ENCODE assay signal across 8 mouse cellular contexts in the genomic region with DNA sequence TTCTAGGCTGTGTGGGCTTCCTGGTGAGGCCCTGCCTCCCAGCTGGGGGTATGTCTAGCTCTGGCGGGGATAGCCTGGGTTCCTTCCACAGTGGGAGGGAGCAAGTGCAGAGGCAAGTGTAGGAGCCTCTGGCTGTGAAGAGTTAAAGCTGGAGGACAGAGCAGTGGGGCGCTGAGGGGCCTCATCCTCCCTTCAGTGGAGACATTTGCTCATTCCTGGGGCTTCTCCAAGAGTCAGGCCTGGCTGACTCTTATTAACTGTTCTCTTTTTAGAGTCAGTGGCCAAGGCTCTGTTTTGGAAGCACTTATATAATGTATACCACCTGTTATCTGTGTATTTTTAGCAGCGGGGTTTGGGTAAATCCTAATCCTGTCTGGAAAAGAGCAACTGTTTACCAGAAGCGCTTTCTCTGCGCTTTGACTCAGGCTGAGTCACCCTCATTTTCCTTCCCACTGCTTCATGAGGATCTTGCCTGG. TPM values are rescaled to one million over a fixed set of nuclear protein-coding genes. Genes with fewer than 3 reads are reported as not detected.
A peak's percentile ranks its signal among the peaks of the same experiment; 100 is the strongest.
DNase-seq lines count a peak whose midpoint lies in the region; ATAC-seq lines count a peak whose summit lies in the region.

No protein-coding gene starts in this region.

- H3K4me3 ChIP-seq in liver, embryonic 12.5 days, result no peak overlapping the region
- H3K4me3 ChIP-seq in embryonic facial prominence, embryonic 13.5 days, result no peak overlapping the region
- H3K4me3 ChIP-seq in limb, embryonic 12.5 days (replicated peaks), result no peak overlapping the region

- no peak for DNase-seq in cerebellum, postnatal 4 days (ENCODE audit: low spot score in 2 of 2)
- DNase-seq in liver, result no peak
- DNase-seq in T-cell, adult 2 months (ENCODE audit: low spot score), result no peak
- no peak for DNase-seq in adrenal gland, adult 18-20 months (ENCODE audit: low spot score in 2 of 2)

- H3K9me3 ChIP-seq in liver, embryonic 12.5 days (replicated peaks), result no peaks in the 10 kb centered on the region
- no peaks in the 10 kb centered on the region for H3K9me3 ChIP-seq in embryonic facial prominence, embryonic 13.5 days
- no peaks in the 10 kb centered on the region for H3K9me3 ChIP-seq in limb, embryonic 12.5 days

- ATAC-seq in cerebellum, adult (ENCODE audit: insufficient number of reproducible peaks, low FRiP score, low TSS enrichment), result peak; percentile 85
- ATAC-seq in liver, embryonic 12.5 days, result no peak
- ATAC-seq in embryonic facial prominence, embryonic 13.5 days (ENCODE audit: insufficient number of reproducible peaks, insufficient read depth, low FRiP score, low TSS enrichment, low read depth), result peak; percentile 56
- ATAC-seq in limb, embryonic 12.5 days (ENCODE audit: insufficient number of reproducible peaks, insufficient read depth, low FRiP score, low TSS enrichment, low read depth), result peak; percentile 42; the same call in 1 of the 2 replicates

- no peaks in the 10 kb centered on the region for H3K36me3 ChIP-seq in liver, embryonic 12.5 days
- H3K36me3 ChIP-seq in embryonic facial prominence, embryonic 13.5 days, result no peaks in the 10 kb centered on the region
- peaks cover 3% of the 10 kb centered on the region; the same call in 1 of the 2 replicates for H3K36me3 ChIP-seq in limb, embryonic 12.5 days

- WGBS in liver, embryonic 12.5 days (ENCODE audit: insufficient replicate concordance), result 55% methylated on average over 5 of the region's 5 CpGs
- WGBS in embryonic facial prominence, embryonic 13.5 days, result 13% methylated on average over 5 of the region's 5 CpGs
- 35% methylated on average over 5 of the region's 5 CpGs for WGBS in limb, embryonic 12.5 days

- peaks cover 44% of the 10 kb centered on the region for H3K4me1 ChIP-seq in liver, embryonic 12.5 days
- peaks cover 32% of the 10 kb centered on the region for H3K4me1 ChIP-seq in embryonic facial prominence, embryonic 13.5 days
- peaks cover 21% of the 10 kb centered on the region for H3K4me1 ChIP-seq in limb, embryonic 12.5 days (replicated peaks)

- H3K27ac ChIP-seq in liver, embryonic 12.5 days, result peak overlapping the region; percentile 43; the same call in 1 of the 2 replicates
- peak overlapping the region; percentile 80 for H3K27ac ChIP-seq in embryonic facial prominence, embryonic 13.5 days
- peak overlapping the region; percentile 56; the same call in 1 of the 2 replicates for H3K27ac ChIP-seq in limb, embryonic 12.5 days

- H3K27me3 ChIP-seq in liver, embryonic 12.5 days (replicated peaks), result no peaks in the 10 kb centered on the region
- no peaks in the 10 kb centered on the region for H3K27me3 ChIP-seq in embryonic facial prominence, embryonic 13.5 days
- no peaks in the 10 kb centered on the region for H3K27me3 ChIP-seq in limb, embryonic 12.5 days

- H3K9ac ChIP-seq in liver, embryonic 12.5 days, result peak overlapping the region; percentile 10; the same call in 1 of the 2 replicates
- H3K9ac ChIP-seq in embryonic facial prominence, embryonic 13.5 days, result peak overlapping the region; percentile 41; the same call in 1 of the 2 replicates
- no peak overlapping the region for H3K9ac ChIP-seq in limb, embryonic 12.5 days (replicated peaks)

- H3K4me2 ChIP-seq in liver, embryonic 12.5 days, result no peak overlapping the region
- peak overlapping the region; percentile 32 for H3K4me2 ChIP-seq in embryonic facial prominence, embryonic 13.5 days
- H3K4me2 ChIP-seq in limb, embryonic 12.5 days, result no peak overlapping the region; the same call in 1 of the 2 replicates

RNA-seq across cellular contexts. Expression of a gene that starts 17.0 kb away (rescaled TPM):
- 133 and 134 TPM in 2 replicates for polyA plus RNA-seq in liver, embryonic 12.5 days (2016; fragmentation: Nextera tagmentation; extraction: Ambion mirVana)
- 105 and 113 TPM in 2 replicates for polyA plus RNA-seq in embryonic facial prominence, embryonic 13.5 days (2015; fragmentation: Nextera tagmentation; extraction: Ambion mirVana)
- polyA plus RNA-seq in limb, embryonic 12.5 days (2016; fragmentation: Nextera tagmentation; extraction: Ambion mirVana), result 133 and 135 TPM in 2 replicates
- total RNA-seq in adrenal gland, adult 18-20 months (2021), result 10 to 100 TPM; 37.4 to 38.3 TPM

RNA-seq across cellular contexts. Expression of a gene that starts 30.3 kb away (rescaled TPM):
- polyA plus RNA-seq in liver, embryonic 12.5 days (2016; fragmentation: Nextera tagmentation; extraction: Ambion mirVana), result 127 and 132 TPM in 2 replicates
- polyA plus RNA-seq in embryonic facial prominence, embryonic 13.5 days (2015; fragmentation: Nextera tagmentation; extraction: Ambion mirVana), result 26.4 and 35.6 TPM in 2 replicates
- 25.4 and 29.0 TPM in 2 replicates for polyA plus RNA-seq in limb, embryonic 12.5 days (2016; fragmentation: Nextera tagmentation; extraction: Ambion mirVana)
- total RNA-seq in adrenal gland, adult 18-20 months (2021), result 100 to 1,000 TPM; 521 to 567 TPM
